Mouse (Mus musculus) heart, embryonic 11.5 days (tissue): ENCODE data around the gene Bbc3. TPM values are rescaled to one million over a fixed set of nuclear protein-coding genes. Genes with fewer than 3 reads are reported as not detected.

Source experiments
- ATAC-seq: fragments of 200-750 bp; cut with Nextera tagmentation; replicated peaks from 2 replicates; pipeline ENCODE4 v1.8.0; 2017; ENCODE audit warnings: moderate library complexity; ENCODE audit not compliant: insufficient number of reproducible peaks, low FRiP score, low TSS enrichment
- H3K27ac ChIP-seq: fragments of 300-500 bp; sonication (generic); 2 replicates; pipeline ENCODE4 v1.5.1; 2014; ENCODE audit warnings: mild to moderate bottlenecking, low read depth, low read length
- H3K27me3 ChIP-seq: fragments of 300-500 bp; sonication (generic); 2 replicates; pipeline ENCODE4 v1.6.1; 2014; ENCODE audit warnings: mild to moderate bottlenecking, low read length, mixed read lengths; ENCODE audit not compliant: control insufficient read depth, insufficient read depth
- H3K36me3 ChIP-seq: fragments of 300-500 bp; sonication (generic); 2 replicates; pipeline ENCODE4 v1.6.1; 2014; ENCODE audit warnings: mild to moderate bottlenecking, low read length, moderate library complexity, mixed read lengths; ENCODE audit not compliant: control insufficient read depth, insufficient read depth
- H3K4me1 ChIP-seq: fragments of 300-500 bp; sonication (generic); 2 replicates; pipeline ENCODE4 v1.6.1; 2014; ENCODE audit warnings: low read length; ENCODE audit not compliant: control insufficient read depth, insufficient read depth
- H3K4me2 ChIP-seq: fragments of 300-500 bp; sonication (generic); 2 replicates; pipeline ENCODE4 v1.6.1; 2014; ENCODE audit warnings: mild to moderate bottlenecking, moderate library complexity
- H3K4me3 ChIP-seq: fragments of 300-500 bp; sonication (generic); 2 replicates; pipeline ENCODE4 v1.5.1; 2014; ENCODE audit warnings: low read depth, low read length
- H3K9ac ChIP-seq: fragments of 300-500 bp; sonication (generic); 2 replicates; pipeline ENCODE4 v1.6.1; 2014; ENCODE audit warnings: mild to moderate bottlenecking, low read depth, low read length, moderate library complexity
- H3K9me3 ChIP-seq: fragments of 300-500 bp; sonication (generic); replicated peaks from 2 replicates; pipeline ENCODE4 v1.6.1; 2016; ENCODE audit warnings: low read length; ENCODE audit not compliant: control insufficient read depth
- WGBS: fragments of 180-500 bp; shearing (Covaris S2); extraction: QIAGEN DNeasy Blood & Tissue Kit; methylation state at CpG from one replicate; pipeline ENCODE4 v1.1.7; 2014; ENCODE audit not compliant: insufficient replicate concordance; 5-methylcytosine and 5-hydroxymethylcytosine counted together
- polyA plus RNA-seq: library from polyadenylated mRNA; unstranded; fragments of >200 nt; fragmentation: Nextera tagmentation; extraction: Ambion mirVana; gene quantifications from 2 replicates; pipeline ENCODE4 v1.2.1, GENCODE M21; 2014

Gene Bbc3
- polyA plus RNA-seq, 1 experiment from 2014 or later, result 3.7 TPM

GRCm38 (mm10) chr7:16310521-16311452, 2.6 kb downstream of the Bbc3 start:
- Histone ChIP-seq H3K9ac (peak overlapping the region; percentile 70), H3K27ac (peak overlapping the region; percentile 22; the same call in 1 of the 2 replicates), H3K4me1 (peaks cover 25% of the 10 kb centered on the region), H3K4me3 (peak overlapping the region; percentile 86), H3K27me3 (no peaks in the 10 kb centered on the region), H3K9me3 (no peaks in the 10 kb centered on the region), H3K4me2 (peak overlapping the region; percentile 84), H3K36me3 (no peaks in the 10 kb centered on the region)
- no peak for ATAC-seq
- WGBS, result under 1% methylated on average over 31 of the region's 31 CpGs

- peak overlapping the region; percentile 84 for H3K4me2 ChIP-seq
- H3K9me3 ChIP-seq, result no peaks in the 10 kb centered on the region
- 3% methylated on average over 14 of the region's 14 CpGs for WGBS
- H3K27ac ChIP-seq, result peak overlapping the region; percentile 92
- H3K36me3 ChIP-seq, result no peaks in the 10 kb centered on the region; the same call in 1 of the 2 replicates
- ATAC-seq, result no peak
- H3K4me1 ChIP-seq, result peaks cover 25% of the 10 kb centered on the region
- H3K9ac ChIP-seq, result peak overlapping the region; percentile 94
- H3K27me3 ChIP-seq, result no peaks in the 10 kb centered on the region
- peak overlapping the region; percentile 86 for H3K4me3 ChIP-seq
Measured at GRCm38 (mm10) chr7:16311453-16312004, 3.3 kb downstream of the Bbc3 start.

GRCm38 (mm10) chr7:16312011-16312671, 3.9 kb downstream of the Bbc3 start:
- Histone ChIP-seq H3K9ac (peak overlapping the region; percentile 94), H3K4me2 (peak overlapping the region; percentile 84), H3K4me1 (peaks cover 25% of the 10 kb centered on the region), H3K9me3 (no peaks in the 10 kb centered on the region), H3K36me3 (no peaks in the 10 kb centered on the region; the same call in 1 of the 2 replicates), H3K27me3 (no peaks in the 10 kb centered on the region), H3K27ac (peak overlapping the region; percentile 92), H3K4me3 (peak overlapping the region; percentile 86)
- no peak for ATAC-seq
- under 1% methylated on average over 48 of the region's 49 CpGs for WGBS

- peak overlapping the region; percentile 92 for H3K27ac ChIP-seq
- no peaks in the 10 kb centered on the region for H3K27me3 ChIP-seq
- H3K4me1 ChIP-seq, result peaks cover 25% of the 10 kb centered on the region
- WGBS, result under 1% methylated on average over 12 of the region's 12 CpGs
- peak; percentile 27; the same call in 1 of the 2 replicates for ATAC-seq
- H3K9me3 ChIP-seq, result no peaks in the 10 kb centered on the region
- peak overlapping the region; percentile 94 for H3K9ac ChIP-seq
- H3K4me3 ChIP-seq, result peak overlapping the region; percentile 86
- H3K36me3 ChIP-seq, result no peaks in the 10 kb centered on the region; the same call in 1 of the 2 replicates
- peak overlapping the region; percentile 84 for H3K4me2 ChIP-seq
Measured at GRCm38 (mm10) chr7:16312672-16313311, 4.6 kb downstream of the Bbc3 start.

- Histone ChIP-seq H3K4me2 (peak overlapping the region; percentile 84), H3K4me1 (peaks cover 22% of the 10 kb centered on the region), H3K4me3 (peak overlapping the region; percentile 86), H3K9ac (peak overlapping the region; percentile 82), H3K36me3 (no peaks in the 10 kb centered on the region; the same call in 1 of the 2 replicates), H3K27ac (peak overlapping the region; percentile 92), H3K9me3 (no peaks in the 10 kb centered on the region), H3K27me3 (no peaks in the 10 kb centered on the region)
- ATAC-seq, result peak; percentile 71
- WGBS, result 1% methylated on average over 44 of the region's 66 CpGs
Measured at GRCm38 (mm10) chr7:16313481-16314220, 5.5 kb downstream of the Bbc3 start.

GRCm38 (mm10) chr7:16314221-16314775, 6.1 kb downstream of the Bbc3 start:
- Histone ChIP-seq H3K4me1 (peaks cover 22% of the 10 kb centered on the region), H3K9me3 (no peaks in the 10 kb centered on the region), H3K4me3 (peak overlapping the region; percentile 86), H3K27ac (peak overlapping the region; percentile 92), H3K4me2 (peak overlapping the region; percentile 84), H3K36me3 (no peaks in the 10 kb centered on the region; the same call in 1 of the 2 replicates), H3K27me3 (no peaks in the 10 kb centered on the region), H3K9ac (peak overlapping the region; percentile 82)
- ATAC-seq, result no peak
- WGBS, result 8% methylated on average over 13 of the region's 13 CpGs

GRCm38 (mm10) chr7:16315222-16315759, 7.1 kb downstream of the Bbc3 start:
- no peak overlapping the region for H3K9ac ChIP-seq
- H3K27ac ChIP-seq, result no peak overlapping the region
- peaks cover 16% of the 10 kb centered on the region for H3K4me1 ChIP-seq
- 47% methylated on average over 4 of the region's 4 CpGs for WGBS
- H3K27me3 ChIP-seq, result no peaks in the 10 kb centered on the region
- H3K4me3 ChIP-seq, result no peak overlapping the region
- no peaks in the 10 kb centered on the region; the same call in 1 of the 2 replicates for H3K36me3 ChIP-seq
- no peak overlapping the region for H3K4me2 ChIP-seq
- ATAC-seq, result no peak
- H3K9me3 ChIP-seq, result no peaks in the 10 kb centered on the region
